Mouse (Mus musculus): ENCODE results near the gene Ppp1r21.

- TF ChIP-seq TAL1 (IDR thresholded peaks at IDR 0.05; ENCODE audit: low read length) (no peak), GATA1 (IDR thresholded peaks at IDR 0.05; ENCODE audit: low read length) (no peak)
Observed at GRCm38 (mm10) chr17:88598570-88599368, 68.9 kb downstream of the Ppp1r21 start.

Measured in erythroblast, embryonic 14.5 days (primary cell).